Mouse (Mus musculus): ENCODE data around the gene Fbf1. TPM values are rescaled to one million over a fixed set of nuclear protein-coding genes. Genes with fewer than 3 reads are reported as not detected.

Gene Fbf1
- polyA plus RNA-seq, 1 experiment from 2014 or later, result 67.0 TPM

Other genes with a start within 250 kb of the Fbf1 start
- 53.7 and 54.8 TPM in 2 replicates for gene Sap30bp, start 234.9 kb downstream of the Fbf1 start, polyA plus RNA-seq (2016; fragmentation: Nextera tagmentation; extraction: Ambion mirVana)
- 24.2 and 30.2 TPM in 2 replicates for gene Recql5, start 234.7 kb downstream of the Fbf1 start, polyA plus RNA-seq (2016; fragmentation: Nextera tagmentation; extraction: Ambion mirVana)
- 0.99 and 1.4 TPM in 2 replicates for gene Itgb4, start 193.5 kb downstream of the Fbf1 start, polyA plus RNA-seq (2016; fragmentation: Nextera tagmentation; extraction: Ambion mirVana)
- 100 and 109 TPM in 2 replicates for gene Galk1, start 155.4 kb downstream of the Fbf1 start, polyA plus RNA-seq (2016; fragmentation: Nextera tagmentation; extraction: Ambion mirVana)
- 2,060 and 2,115 TPM in 2 replicates for gene H3f3b, start 140.2 kb downstream of the Fbf1 start, polyA plus RNA-seq (2016; fragmentation: Nextera tagmentation; extraction: Ambion mirVana)
- gene Unk, start 137.8 kb downstream of the Fbf1 start, polyA plus RNA-seq (2016; fragmentation: Nextera tagmentation; extraction: Ambion mirVana), result 47.9 and 48.6 TPM in 2 replicates
- 1.3 and 1.7 TPM in 2 replicates for gene Unc13d, start 90.2 kb downstream of the Fbf1 start, polyA plus RNA-seq (2016; fragmentation: Nextera tagmentation; extraction: Ambion mirVana)
- 97.0 and 110 TPM in 2 replicates for gene Wbp2, start 81.2 kb downstream of the Fbf1 start, polyA plus RNA-seq (2016; fragmentation: Nextera tagmentation; extraction: Ambion mirVana)
- gene Trim47, start 41.0 kb downstream of the Fbf1 start, polyA plus RNA-seq (2016; fragmentation: Nextera tagmentation; extraction: Ambion mirVana), result 3.7 and 5.0 TPM in 2 replicates
- gene Trim65, start 37.0 kb downstream of the Fbf1 start, polyA plus RNA-seq (2016; fragmentation: Nextera tagmentation; extraction: Ambion mirVana), result 2.0 and 2.1 TPM in 2 replicates
- 83.7 and 85.5 TPM in 2 replicates for gene Mrpl38, start 29.3 kb downstream of the Fbf1 start, polyA plus RNA-seq (2016; fragmentation: Nextera tagmentation; extraction: Ambion mirVana)
- gene Ten1, start 30.7 kb upstream of the Fbf1 start, polyA plus RNA-seq (2016; fragmentation: Nextera tagmentation; extraction: Ambion mirVana), result 67.6 and 68.9 TPM in 2 replicates
- gene Acox1, start 30.9 kb upstream of the Fbf1 start, polyA plus RNA-seq (2016; fragmentation: Nextera tagmentation; extraction: Ambion mirVana), result 42.2 and 44.0 TPM in 2 replicates
- gene Evpl, start 69.9 kb upstream of the Fbf1 start, polyA plus RNA-seq (2016; fragmentation: Nextera tagmentation; extraction: Ambion mirVana), result 0.76 and 0.95 TPM in 2 replicates
- 85.3 and 88.4 TPM in 2 replicates for gene Srp68, start 106.1 kb upstream of the Fbf1 start, polyA plus RNA-seq (2016; fragmentation: Nextera tagmentation; extraction: Ambion mirVana)
- 1.4 and 2.0 TPM in 2 replicates for gene Galr2, start 112.8 kb upstream of the Fbf1 start, polyA plus RNA-seq (2016; fragmentation: Nextera tagmentation; extraction: Ambion mirVana)
- gene Exoc7, start 139.1 kb upstream of the Fbf1 start, polyA plus RNA-seq (2016; fragmentation: Nextera tagmentation; extraction: Ambion mirVana), result 75.5 and 89.3 TPM in 2 replicates
- 7.1 and 7.3 TPM in 2 replicates for gene Foxj1, start 167.2 kb upstream of the Fbf1 start, polyA plus RNA-seq (2016; fragmentation: Nextera tagmentation; extraction: Ambion mirVana)
- 54.3 and 62.8 TPM in 2 replicates for gene Rnf157, start 244.9 kb upstream of the Fbf1 start, polyA plus RNA-seq (2016; fragmentation: Nextera tagmentation; extraction: Ambion mirVana)

All from neural tube, embryonic 12.5 days (tissue).